Mouse (Mus musculus) myocyte (in vitro differentiated cells): ENCODE measurements at regions not wholly inside any gene's neighbourhood (a gene's known extent, or its start where the extent isn't known, plus 50 kb on each side); places are given as distances from the start of the nearest gene placed in this dataset.

Experiments
- CEBPB ChIP-seq: IDR thresholded peaks from 2 replicates; pipeline ENCODE4 v1.6.1; 2011; ENCODE audit warnings: mild to moderate bottlenecking, moderate library complexity; ENCODE audit not compliant: poor library complexity, insufficient read depth, severe bottlenecking
- MAX ChIP-seq: IDR thresholded peaks from one replicate; pipeline ENCODE4 v1.6.1; 2011; ENCODE audit warnings: low read depth, mild to moderate bottlenecking, control low read depth
- MYOD1 ChIP-seq, 3 experiments: IDR thresholded peaks; one replicate each; pipeline ENCODE4 v1.6.1; 2011; ENCODE audit warnings: control low read depth in 2 of 3, low read depth in 2 of 3, mild to moderate bottlenecking in 2 of 3, moderate library complexity in 1 of 3; ENCODE audit not compliant: insufficient read length in 2 of 3, control insufficient read depth in 1 of 3
- MYOG ChIP-seq, 3 experiments: IDR thresholded peaks; one replicate each; pipeline ENCODE4 v1.6.1; 2011; ENCODE audit warnings: control low read depth in 2 of 3, low read depth in 2 of 3, mild to moderate bottlenecking in 2 of 3; ENCODE audit not compliant: insufficient read length in 2 of 3, control insufficient read depth in 1 of 3, insufficient read depth in 1 of 3
- POLR2A ChIP-seq: IDR thresholded peaks from one replicate; pipeline ENCODE4 v1.6.1; 2011; ENCODE audit warnings: low read depth, mild to moderate bottlenecking, control low read depth, moderate library complexity; ENCODE audit not compliant: insufficient read length
- POLR2AphosphoS2 ChIP-seq: IDR thresholded peaks from one replicate; pipeline ENCODE4 v1.6.1; 2011; ENCODE audit warnings: low read depth, control low read depth; ENCODE audit not compliant: insufficient read length
- SRF ChIP-seq: IDR thresholded peaks from one replicate; pipeline ENCODE4 v1.6.1; 2011; ENCODE audit warnings: low read depth; ENCODE audit not compliant: control insufficient read depth, insufficient read length
- TCF12 ChIP-seq: IDR thresholded peaks from one replicate; pipeline ENCODE4 v1.6.1; 2011; ENCODE audit warnings: mild to moderate bottlenecking, control low read depth; ENCODE audit not compliant: poor library complexity, insufficient read depth, severe bottlenecking
- USF1 ChIP-seq: IDR thresholded peaks from one replicate; pipeline ENCODE4 v1.6.1; 2011; ENCODE audit warnings: low read depth, mild to moderate bottlenecking, control low read depth, moderate library complexity

DNA sequence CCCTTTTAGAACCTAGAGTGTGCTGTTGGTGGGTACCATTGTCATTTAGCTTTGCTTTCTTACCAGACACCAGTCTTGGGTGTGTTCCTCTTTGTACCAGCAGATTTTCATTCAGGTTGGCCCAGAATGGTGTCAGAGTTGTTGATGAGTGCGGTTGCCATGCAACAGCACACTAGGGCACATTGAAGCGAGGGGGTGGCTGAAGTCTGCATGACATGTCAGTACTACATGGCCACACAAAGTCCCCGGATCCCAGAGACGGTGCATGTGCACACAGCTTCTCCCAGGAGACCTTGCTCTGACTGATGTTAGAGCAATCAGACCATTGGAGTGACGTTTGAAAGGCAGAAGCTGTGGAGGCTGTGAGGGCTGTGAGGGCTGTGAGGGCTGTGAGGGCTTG is 189.9 kb downstream of the Gadd45g start:
- no peak for TF ChIP-seq POLR2A
- TF ChIP-seq USF1: no peak
- no peak for TF ChIP-seq MAX
- TF ChIP-seq TCF12: no peak
- TF ChIP-seq POLR2AphosphoS2: no peak
- TF ChIP-seq MYOD1 (IDR thresholded peaks at IDR 0.05; ENCODE audit: control insufficient read depth in 1 of 3, insufficient read length in 2 of 3, low read depth in 2 of 3): no peak
- no peak for TF ChIP-seq CEBPB
- TF ChIP-seq MYOG (IDR thresholded peaks at IDR 0.05; ENCODE audit: control insufficient read depth in 1 of 3, insufficient read depth in 1 of 3, insufficient read length in 2 of 3, low read depth in 2 of 3): no peak
- no peak for TF ChIP-seq SRF
